Mouse (Mus musculus): ENCODE data around the gene Aspn. TPM values are rescaled to one million over a fixed set of nuclear protein-coding genes. Genes with fewer than 3 reads are reported as not detected.
"Not testable (repeated sequence)": the region's sequence is repeated elsewhere in the genome, so short reads cannot be mapped to it uniquely, and the experiment has no call there.

The Aspn gene
- polyA plus RNA-seq, 1 experiment from 2014 or later, result 32.0 TPM

- ATAC-seq (ENCODE audit: borderline replicate concordance, extremely low read depth, low FRiP score, low TSS enrichment), result no peak
- no peak overlapping the region for H3K4me2 ChIP-seq
- H3K36me3 ChIP-seq, result no peaks in the 10 kb centered on the region
- H3K9ac ChIP-seq, result no peak overlapping the region
- H3K27ac ChIP-seq, result no peak overlapping the region
- no peak overlapping the region for H3K4me3 ChIP-seq
- WGBS, result 88% methylated on average over 6 of the region's 6 CpGs
- H3K9me3 ChIP-seq, result no peaks in the 10 kb centered on the region
- H3K4me1 ChIP-seq, result peaks cover 8% of the 10 kb centered on the region
- H3K27me3 ChIP-seq, result no peaks in the 10 kb centered on the region
Measured at GRCm38 (mm10) chr13:49586062-49586461, 41.8 kb downstream of the Aspn start.

- not testable (repeated sequence) for H3K27me3 ChIP-seq; H3K4me2 ChIP-seq; H3K4me1 ChIP-seq; H3K36me3 ChIP-seq; H3K4me3 ChIP-seq; H3K9me3 ChIP-seq; H3K27ac ChIP-seq; H3K9ac ChIP-seq; ATAC-seq (ENCODE audit: borderline replicate concordance, extremely low read depth, low FRiP score, low TSS enrichment)
- 78% methylated on average over 2 of the region's 2 CpGs for WGBS
Measured at GRCm38 (mm10) chr13:49602541-49602940, 58.3 kb downstream of the Aspn start.

- H3K9me3 ChIP-seq, result no peaks in the 10 kb centered on the region
- H3K27me3 ChIP-seq, result no peaks in the 10 kb centered on the region
- H3K4me3 ChIP-seq, result no peak overlapping the region
- H3K4me1 ChIP-seq, result no peaks in the 10 kb centered on the region
- no peak for ATAC-seq (ENCODE audit: borderline replicate concordance, extremely low read depth, low FRiP score, low TSS enrichment)
- H3K4me2 ChIP-seq, result no peak overlapping the region
- no peak overlapping the region for H3K27ac ChIP-seq
- no peaks in the 10 kb centered on the region for H3K36me3 ChIP-seq
- no peak overlapping the region for H3K9ac ChIP-seq
Measured at GRCm38 (mm10) chr13:49603603-49604002, 59.4 kb downstream of the Aspn start.

- no peaks in the 10 kb centered on the region for H3K36me3 ChIP-seq
- H3K9ac ChIP-seq, result peak within 1 kb of the TSS; percentile 10; the same call in 1 of the 2 replicates
- peak; percentile 55; the same call in 1 of the 2 replicates for ATAC-seq (ENCODE audit: borderline replicate concordance, extremely low read depth, low FRiP score, low TSS enrichment)
- H3K27ac ChIP-seq, result peak within 1 kb of the TSS; percentile 70; the same call in 1 of the 2 replicates
- peak within 1 kb of the TSS; percentile 39 for H3K4me2 ChIP-seq
- WGBS, result 36% methylated on average over 4 of the region's 4 CpGs
- H3K27me3 ChIP-seq, result no peaks in the 10 kb centered on the region
- H3K4me3 ChIP-seq, result peak within 1 kb of the TSS; percentile 29
- no peaks in the 10 kb centered on the region for H3K9me3 ChIP-seq
- no peaks in the 10 kb centered on the region for H3K4me1 ChIP-seq
Measured at GRCm38 (mm10) chr13:49607714-49608113, 63.5 kb downstream of the Aspn start, which contains the start of gene Ogn. Ogn (plus strand) TSS chr13:49608046.

- peak overlapping the region; percentile 73 for H3K27ac ChIP-seq
- no peak for ATAC-seq (ENCODE audit: borderline replicate concordance, extremely low read depth, low FRiP score, low TSS enrichment)
- H3K4me1 ChIP-seq, result no peaks in the 10 kb centered on the region
- WGBS, result 46% methylated on average over 4 of the region's 4 CpGs
- peak overlapping the region; percentile 29 for H3K4me3 ChIP-seq
- no peaks in the 10 kb centered on the region for H3K9me3 ChIP-seq
- H3K36me3 ChIP-seq, result no peaks in the 10 kb centered on the region
- peak overlapping the region; percentile 10; the same call in 1 of the 2 replicates for H3K9ac ChIP-seq
- peak overlapping the region; percentile 39 for H3K4me2 ChIP-seq
- no peaks in the 10 kb centered on the region for H3K27me3 ChIP-seq
Measured at GRCm38 (mm10) chr13:49608589-49609322, 64.5 kb downstream of the Aspn start.

- H3K9me3 ChIP-seq, result no peaks in the 10 kb centered on the region
- 0 out of 2 replicates have a peak, but pooled peaks cover under 1% of the 10 kb centered on the region for H3K4me1 ChIP-seq
- H3K4me2 ChIP-seq, result no peak overlapping the region
- no peak overlapping the region for H3K4me3 ChIP-seq
- no peak overlapping the region for H3K9ac ChIP-seq
- no peak for ATAC-seq (ENCODE audit: borderline replicate concordance, extremely low read depth, low FRiP score, low TSS enrichment)
- 81% methylated on average over 3 of the region's 3 CpGs for WGBS
- no peak overlapping the region for H3K27ac ChIP-seq
- H3K27me3 ChIP-seq, result no peaks in the 10 kb centered on the region
- H3K36me3 ChIP-seq, result no peaks in the 10 kb centered on the region
Measured at GRCm38 (mm10) chr13:49617021-49617420, 72.8 kb downstream of the Aspn start.

Other genes with a start within 250 kb of the Aspn start
- 0.30 and 0.33 TPM in 2 replicates for gene Fgd3, start 224.1 kb upstream of the Aspn start, polyA plus RNA-seq (2015; fragmentation: Nextera tagmentation; extraction: Ambion mirVana)
- gene Bicd2, start 202.9 kb upstream of the Aspn start, polyA plus RNA-seq (2015; fragmentation: Nextera tagmentation; extraction: Ambion mirVana), result 33.1 and 34.7 TPM in 2 replicates
- 15.1 and 15.2 TPM in 2 replicates for gene Ippk, start 123.2 kb upstream of the Aspn start, polyA plus RNA-seq (2015; fragmentation: Nextera tagmentation; extraction: Ambion mirVana)
- gene Tes3-ps, start 51.1 kb upstream of the Aspn start, polyA plus RNA-seq (2015; fragmentation: Nextera tagmentation; extraction: Ambion mirVana), result 0.94 and 1.4 TPM in 2 replicates
- 1.3 and 1.6 TPM in 2 replicates for gene Ecm2, start 39.6 kb upstream of the Aspn start, polyA plus RNA-seq (2015; fragmentation: Nextera tagmentation; extraction: Ambion mirVana)
- 0.92 and 1.1 TPM in 2 replicates for gene Omd, start 38.0 kb downstream of the Aspn start, polyA plus RNA-seq (2015; fragmentation: Nextera tagmentation; extraction: Ambion mirVana)
- gene Ogn, start 63.6 kb downstream of the Aspn start, polyA plus RNA-seq (2015; fragmentation: Nextera tagmentation; extraction: Ambion mirVana), result 99.5 and 108 TPM in 2 replicates
- gene Cenpp, start 108.3 kb downstream of the Aspn start, polyA plus RNA-seq (2015; fragmentation: Nextera tagmentation; extraction: Ambion mirVana), result 32.0 and 36.2 TPM in 2 replicates
- gene Nol8, start 108.6 kb downstream of the Aspn start, polyA plus RNA-seq (2015; fragmentation: Nextera tagmentation; extraction: Ambion mirVana), result 12.5 and 14.2 TPM in 2 replicates
- 62.0 and 66.3 TPM in 2 replicates for gene Iars, start 137.7 kb downstream of the Aspn start, polyA plus RNA-seq (2015; fragmentation: Nextera tagmentation; extraction: Ambion mirVana)